In genomic region chr7:45226421-45226820, GRCm38 (mm10) we compare ENCODE assay signal across 36 mouse cellular contexts. TPM values are rescaled to one million over a fixed set of nuclear protein-coding genes. Genes with fewer than 3 reads are reported as not detected.
"Had no signal": no experiment of that assay in that cellular context is flagged by ENCODE, and none has a peak within 500 bp of the region (broad histone marks: within the 10 kb centered on the region; RNA-seq: fewer than 3 reads in every experiment).

No protein-coding gene starts in this region.

- H3K9me3 ChIP-seq: limb, embryonic 10.5 days; limb, embryonic 12.5 days; limb, embryonic 13.5 days; limb, embryonic 15.5 days; liver, embryonic 12.5 days; liver, embryonic 13.5 days; liver, embryonic 15.5 days; lung, embryonic 15.5 days; megakaryocyte, embryonic 14.5 days; midbrain, embryonic 10.5 days; midbrain, embryonic 12.5 days; midbrain, embryonic 13.5 days; midbrain, embryonic 15.5 days had no signal

- H3K27me3 ChIP-seq: limb, embryonic 12.5 days; limb, embryonic 13.5 days; limb, embryonic 15.5 days; liver, embryonic 13.5 days; liver, embryonic 15.5 days; lung, embryonic 15.5 days; midbrain, embryonic 12.5 days; midbrain, embryonic 13.5 days; midbrain, embryonic 15.5 days had no signal

- DNase-seq: left cerebral cortex, postnatal 4 days; liver; liver, embryonic 13.5 days; lung, adult 18-20 months; lung, adult 2 months; lung, embryonic 14.5 days; lung, postnatal 10 days; lung, postnatal 14 days; lung, postnatal 36 days; lung, postnatal 4 days; midbrain, embryonic 14.5 days had no signal

- H3K27ac ChIP-seq: limb, embryonic 10.5 days; limb, embryonic 12.5 days; limb, embryonic 13.5 days; limb, embryonic 15.5 days; liver, embryonic 12.5 days; liver, embryonic 13.5 days; liver, embryonic 14.5 days; liver, embryonic 15.5 days; lung, embryonic 15.5 days; macrophage; midbrain, embryonic 10.5 days; midbrain, embryonic 12.5 days; midbrain, embryonic 13.5 days; midbrain, embryonic 15.5 days had no signal

- H3K4me3 ChIP-seq: limb, embryonic 10.5 days; limb, embryonic 12.5 days; limb, embryonic 13.5 days; limb, embryonic 15.5 days; liver, embryonic 12.5 days; liver, embryonic 13.5 days; liver, embryonic 15.5 days; lung, embryonic 15.5 days; megakaryocyte, embryonic 14.5 days; midbrain, embryonic 10.5 days; midbrain, embryonic 12.5 days; midbrain, embryonic 13.5 days; midbrain, embryonic 15.5 days; myocyte had no signal

- H3K36me3 ChIP-seq: liver, embryonic 15.5 days; midbrain, embryonic 15.5 days had no signal

- H3K4me1 ChIP-seq: limb, embryonic 12.5 days; limb, embryonic 13.5 days; limb, embryonic 15.5 days; liver, embryonic 12.5 days; liver, embryonic 13.5 days; liver, embryonic 15.5 days; lung, embryonic 15.5 days; midbrain, embryonic 12.5 days; midbrain, embryonic 13.5 days; midbrain, embryonic 15.5 days had no signal

RNA-seq across cellular contexts. Expression of gene Tead2, which starts 10.9 kb away (rescaled TPM):
- total RNA-seq: megakaryocyte progenitor cell, adult 5-6 weeks; megakaryocyte, adult 5-6 weeks; megakaryocyte-erythroid progenitor cell, adult 5-6 weeks had no signal
- polyA plus RNA-seq: macrophage had no signal

RNA-seq across cellular contexts. Expression of gene Slc6a16, which starts 14.5 kb away (rescaled TPM):
- total RNA-seq: megakaryocyte progenitor cell, adult 5-6 weeks; megakaryocyte, adult 5-6 weeks; megakaryocyte-erythroid progenitor cell, adult 5-6 weeks; monocyte, adult 5-6 weeks had no signal
- polyA plus RNA-seq: limb, embryonic 15.5 days; liver, embryonic 12.5 days; liver, embryonic 13.5 days; liver, embryonic 15.5 days; liver, embryonic 16.5 days; lung, embryonic 14.5 days; lung, embryonic 16.5 days; lung, postnatal 0 days; macrophage; midbrain, embryonic 11.5 days; myocyte had no signal

RNA-seq across cellular contexts. Expression of gene Dkkl1, which starts 14.5 kb away (rescaled TPM):
- total RNA-seq: liver, adult 2 months had no signal
- polyA plus RNA-seq: lung, embryonic 14.5 days; macrophage had no signal

RNA-seq across cellular contexts. Expression of gene Ccdc155, which starts 21.7 kb away (rescaled TPM):
- total RNA-seq: liver, adult 2 months; megakaryocyte progenitor cell, adult 5-6 weeks; megakaryocyte, adult 5-6 weeks; monocyte, adult 5-6 weeks had no signal
- polyA plus RNA-seq: liver, adult 2 months; liver, embryonic 16.5 days; liver, postnatal 0 days; macrophage had no signal
